Mouse (Mus musculus): ENCODE measurements around the gene 1520401A03Rik. TPM values are rescaled to one million over a fixed set of nuclear protein-coding genes. Genes with fewer than 3 reads are reported as not detected.

1520401A03Rik gene
- polyA plus RNA-seq, 1 experiment = 0.22 TPM

DNA sequence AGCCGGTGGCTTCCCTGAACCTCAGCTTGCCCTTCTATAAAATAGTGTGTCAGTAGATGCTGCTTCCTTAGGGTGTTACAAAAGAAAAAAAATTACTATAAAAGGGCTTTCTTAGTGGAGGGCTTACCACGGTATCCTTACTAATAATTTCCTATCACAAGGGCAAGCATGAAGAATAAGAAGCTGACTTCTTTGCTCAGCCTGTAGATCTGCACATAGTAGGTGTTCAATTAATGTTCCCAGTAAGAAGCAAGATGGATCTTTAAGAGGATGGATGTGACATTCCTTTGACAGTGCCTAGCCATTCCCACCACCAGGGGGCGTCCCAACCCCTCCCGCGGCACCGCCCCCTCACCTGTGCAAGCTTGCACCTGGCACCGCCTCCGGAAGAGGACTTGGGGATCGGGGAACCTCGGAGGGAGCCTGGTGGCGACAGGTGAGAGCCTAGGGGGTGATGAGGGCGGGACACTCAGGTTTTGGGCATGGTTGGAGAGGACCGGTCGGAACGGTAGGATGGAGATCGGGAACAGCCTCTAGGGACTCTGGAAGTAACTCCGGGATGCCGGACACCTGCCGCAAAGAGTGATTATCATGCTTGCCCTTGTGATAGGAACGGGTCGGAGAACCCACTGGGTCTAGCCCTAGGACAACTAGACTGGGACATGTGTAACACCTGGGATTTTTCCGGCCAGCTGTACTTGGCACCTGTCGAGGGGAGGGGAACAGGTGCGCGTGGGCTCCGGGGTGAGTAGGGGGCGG is 62.3 kb downstream of the 1520401A03Rik start, which contains the start of gene Bicdl2:
Gene Bicdl2 (plus strand): TSS at position 390 of the 759 bp plus-strand sequence.
- Histone ChIP-seq H3K4me1 (peaks cover 26% of the 10 kb centered on the region), H3K36me3 (replicated peaks; ENCODE audit: low read length) (no peaks in the 10 kb centered on the region), H3K4me3 (replicated peaks) (peak within 1 kb of the TSS; percentile 83), H3K27me3 (replicated peaks) (peaks cover 69% of the 10 kb centered on the region), H3K9me3 (no peaks in the 10 kb centered on the region)
- no peak for TF ChIP-seq FLI1 (IDR thresholded peaks at IDR 0.05; ENCODE audit: low read length)
- no peak for TF ChIP-seq GATA1 (IDR thresholded peaks at IDR 0.05; ENCODE audit: borderline replicate concordance, low read length)

DNA sequence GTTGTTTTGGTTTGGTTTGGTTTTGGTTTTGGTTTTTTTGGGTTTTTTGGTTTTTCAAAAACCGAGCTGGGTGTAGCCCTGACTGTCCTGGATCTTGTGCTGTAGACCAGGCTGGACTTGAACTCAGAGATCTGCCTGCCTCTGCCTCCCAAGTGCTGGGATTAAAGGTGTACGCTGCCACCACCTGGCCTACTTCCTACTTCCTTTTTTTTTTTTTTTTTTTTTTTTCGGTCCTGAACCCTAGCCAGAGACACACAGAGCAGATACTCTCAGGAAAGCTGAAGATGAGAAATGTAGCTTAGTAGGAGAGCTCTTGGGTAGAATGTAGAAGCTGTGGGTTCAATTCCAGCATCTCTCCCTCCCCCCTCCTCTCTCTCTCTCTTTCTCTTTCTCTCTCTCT is 64.1 kb downstream of the 1520401A03Rik start:
- TF ChIP-seq GATA1 (IDR thresholded peaks at IDR 0.05; ENCODE audit: borderline replicate concordance, low read length) (no peak), FLI1 (IDR thresholded peaks at IDR 0.05; ENCODE audit: low read length) (no peak)
- no peaks in the 10 kb centered on the region for H3K36me3 ChIP-seq (replicated peaks; ENCODE audit: low read length)
- H3K4me3 ChIP-seq (replicated peaks) = no peak overlapping the region
- H3K4me1 ChIP-seq = peaks cover 19% of the 10 kb centered on the region
- H3K27me3 ChIP-seq (replicated peaks) = peaks cover 77% of the 10 kb centered on the region
- H3K9me3 ChIP-seq = no peaks in the 10 kb centered on the region

Other genes starting within 250 kb of the 1520401A03Rik start
- 0.01 TPM in 1 of 2 replicates, not detected in the other for gene Vmn2r117, start 243.1 kb downstream of the 1520401A03Rik start, polyA plus RNA-seq (2012; ENCODE audit: insufficient read depth, low replicate concordance)
- gene Zfp213, start 158.5 kb downstream of the 1520401A03Rik start, polyA plus RNA-seq (2012; ENCODE audit: insufficient read depth, low replicate concordance) = 4.9 and 8.0 TPM in 2 replicates
- gene Zfp13, start 123.3 kb downstream of the 1520401A03Rik start, polyA plus RNA-seq (2012; ENCODE audit: insufficient read depth, low replicate concordance) = 0.96 TPM in 1 of 2 replicates, not detected in the other
- gene Zscan10, start 121.9 kb downstream of the 1520401A03Rik start, polyA plus RNA-seq (2012; ENCODE audit: insufficient read depth, low replicate concordance) = not detected in 2 replicates
- gene Mmp25, start 77.5 kb downstream of the 1520401A03Rik start, polyA plus RNA-seq (2012; ENCODE audit: insufficient read depth, low replicate concordance) = not detected in 2 replicates
- not detected in 2 replicates for gene Bicdl2, start 62.3 kb downstream of the 1520401A03Rik start, polyA plus RNA-seq (2012; ENCODE audit: insufficient read depth, low replicate concordance)
- 263 and 516 TPM in 2 replicates for gene Hcfc1r1, start 49.2 kb downstream of the 1520401A03Rik start, polyA plus RNA-seq (2012; ENCODE audit: insufficient read depth, low replicate concordance)
- gene Thoc6, start 48.9 kb downstream of the 1520401A03Rik start, polyA plus RNA-seq (2012; ENCODE audit: insufficient read depth, low replicate concordance) = 67.3 and 89.9 TPM in 2 replicates
- gene Tnfrsf12a, start 45.3 kb downstream of the 1520401A03Rik start, polyA plus RNA-seq (2012; ENCODE audit: insufficient read depth, low replicate concordance) = 3.1 TPM in 1 of 2 replicates, not detected in the other
- gene Cldn6, start 43.5 kb downstream of the 1520401A03Rik start, polyA plus RNA-seq (2012; ENCODE audit: insufficient read depth, low replicate concordance) = 0.48 TPM in 1 of 2 replicates, not detected in the other
- gene Cldn9, start 38.8 kb downstream of the 1520401A03Rik start, polyA plus RNA-seq (2012; ENCODE audit: insufficient read depth, low replicate concordance) = not detected in 2 replicates
- gene Pkmyt1, start 3.6 kb upstream of the 1520401A03Rik start, polyA plus RNA-seq (2012; ENCODE audit: insufficient read depth, low replicate concordance) = 43.9 and 71.2 TPM in 2 replicates
- gene Paqr4, start 18.1 kb upstream of the 1520401A03Rik start, polyA plus RNA-seq (2012; ENCODE audit: insufficient read depth, low replicate concordance) = 1.7 TPM in 1 of 2 replicates, not detected in the other
- gene Kremen2, start 23.1 kb upstream of the 1520401A03Rik start, polyA plus RNA-seq (2012; ENCODE audit: insufficient read depth, low replicate concordance) = not detected in 2 replicates
- gene Flywch1, start 48.8 kb upstream of the 1520401A03Rik start, polyA plus RNA-seq (2012; ENCODE audit: insufficient read depth, low replicate concordance) = 6.0 and 53.7 TPM in 2 replicates
- gene Flywch2, start 63.3 kb upstream of the 1520401A03Rik start, polyA plus RNA-seq (2012; ENCODE audit: insufficient read depth, low replicate concordance) = 17.2 and 29.2 TPM in 2 replicates
- gene Srrm2, start 67.7 kb upstream of the 1520401A03Rik start, polyA plus RNA-seq (2012; ENCODE audit: insufficient read depth, low replicate concordance) = 117 and 357 TPM in 2 replicates
- gene Elob, start 106.4 kb upstream of the 1520401A03Rik start, polyA plus RNA-seq (2012; ENCODE audit: insufficient read depth, low replicate concordance) = 484 and 719 TPM in 2 replicates
- gene Prss33, start 113.3 kb upstream of the 1520401A03Rik start, polyA plus RNA-seq (2012; ENCODE audit: insufficient read depth, low replicate concordance) = not detected in 2 replicates
- gene Prss32, start 121.1 kb upstream of the 1520401A03Rik start, polyA plus RNA-seq (2012; ENCODE audit: insufficient read depth, low replicate concordance) = not detected in 2 replicates
- gene Prss41, start 121.4 kb upstream of the 1520401A03Rik start, polyA plus RNA-seq (2012; ENCODE audit: insufficient read depth, low replicate concordance) = 0.28 TPM in 1 of 2 replicates, not detected in the other
- gene Prss21, start 145.3 kb upstream of the 1520401A03Rik start, polyA plus RNA-seq (2012; ENCODE audit: insufficient read depth, low replicate concordance) = not detected in 2 replicates
- not detected in 2 replicates for gene Dcpp1, start 158.1 kb upstream of the 1520401A03Rik start, polyA plus RNA-seq (2012; ENCODE audit: insufficient read depth, low replicate concordance)
- not detected in 2 replicates for gene Dcpp2, start 158.1 kb upstream of the 1520401A03Rik start, polyA plus RNA-seq (2012; ENCODE audit: insufficient read depth, low replicate concordance)
- not detected in 2 replicates for gene Dcpp3, start 194.7 kb upstream of the 1520401A03Rik start, polyA plus RNA-seq (2012; ENCODE audit: insufficient read depth, low replicate concordance)
- not detected in 2 replicates for gene Sbp, start 218.9 kb upstream of the 1520401A03Rik start, polyA plus RNA-seq (2012; ENCODE audit: insufficient read depth, low replicate concordance)
- not detected in 2 replicates for gene Sbpl, start 232.5 kb upstream of the 1520401A03Rik start, polyA plus RNA-seq (2012; ENCODE audit: insufficient read depth, low replicate concordance)

All from megakaryocyte, embryonic 14.5 days (primary cell).